Mouse (Mus musculus) E14TG2a.4 (cell line): ENCODE results near the gene Gm3336.
A peak's percentile ranks its signal among the peaks of the same experiment; 100 is the strongest.

Source experiments
- H3K27me3 ChIP-seq: 2 replicates; pipeline ENCODE4 v1.6.1; 2014; ENCODE audit warnings: low read length, control low read depth; ENCODE audit not compliant: insufficient read depth
- H3K36me3 ChIP-seq: 2 replicates; pipeline ENCODE4 v1.6.1; 2014; ENCODE audit warnings: low read length, control low read depth; ENCODE audit not compliant: insufficient read depth
- H3K4me1 ChIP-seq: replicated peaks from 2 replicates; pipeline ENCODE4 v1.6.1; 2014; ENCODE audit warnings: low read depth, low read length, control low read depth
- H3K4me3 ChIP-seq: replicated peaks from 2 replicates; pipeline ENCODE4 v1.5.1; 2014; ENCODE audit warnings: mild to moderate bottlenecking, low read length
- H3K9me3 ChIP-seq: 2 replicates; pipeline ENCODE4 v1.6.1; 2014; ENCODE audit warnings: low read length, control low read depth
- CTCF ChIP-seq: conservative IDR thresholded peaks from 2 replicates; pipeline ENCODE4 v1.5.1; 2014; ENCODE audit warnings: low read length
- NANOG ChIP-seq: IDR thresholded peaks from 2 replicates; pipeline ENCODE4 v1.6.1; 2014; ENCODE audit warnings: borderline replicate concordance, low read length, mixed read lengths
- POU5F1 ChIP-seq: IDR thresholded peaks from 2 replicates; pipeline ENCODE4 v1.6.1; 2014; ENCODE audit warnings: low read length, borderline replicate concordance

The Gm3336 gene

GRCm38 (mm10) chr8:70758308-70758615 lies 39.9 kb downstream of the Gm3336 start:
- no peak overlapping the region for H3K4me3 ChIP-seq
- 0 out of 2 replicates have a peak, but pooled peaks cover 4% of the 10 kb centered on the region for H3K27me3 ChIP-seq
- H3K36me3 ChIP-seq, result peaks cover 49% of the 10 kb centered on the region
- no peaks in the 10 kb centered on the region for H3K9me3 ChIP-seq
- H3K4me1 ChIP-seq, result peaks cover 79% of the 10 kb centered on the region
- no peak for TF ChIP-seq CTCF
- TF ChIP-seq NANOG, result no peak
- no peak for TF ChIP-seq POU5F1

- Histone ChIP-seq H3K36me3 (peaks cover 54% of the 10 kb centered on the region), H3K4me1 (peaks cover 77% of the 10 kb centered on the region)
- TF ChIP-seq POU5F1 (no peak), CTCF (no peak), NANOG (no peak)
Observed at GRCm38 (mm10) chr8:70758616-70759561, 40.5 kb downstream of the Gm3336 start.

GRCm38 (mm10) chr8:70760350-70760749 lies 42.0 kb downstream of the Gm3336 start:
- H3K27me3 ChIP-seq, result 0 out of 2 replicates have a peak, but pooled peaks cover 5% of the 10 kb centered on the region

More at GRCm38 (mm10) chr8:70758616-70759561, 40.5 kb downstream of the Gm3336 start:
- Histone ChIP-seq H3K4me3 (peak overlapping the region; percentile 96; the same call in 1 of the 2 replicates), H3K9me3 (no peaks in the 10 kb centered on the region), H3K27me3 (0 out of 2 replicates have a peak, but pooled peaks cover 4% of the 10 kb centered on the region)

GRCm38 (mm10) chr8:70760775-70761406 lies 42.5 kb downstream of the Gm3336 start, which contains the start of gene Mpv17l2:
Gene Mpv17l2 (minus strand): TSS chr8:70760946.
- Histone ChIP-seq H3K9me3 (no peaks in the 10 kb centered on the region), H3K4me1 (peaks cover 82% of the 10 kb centered on the region), H3K27me3 (peaks cover 7% of the 10 kb centered on the region; the same call in 1 of the 2 replicates), H3K4me3 (peak within 1 kb of the TSS; percentile 96), H3K36me3 (peaks cover 65% of the 10 kb centered on the region)
- no peak; the same call in 1 of the 2 replicates for TF ChIP-seq NANOG
- TF ChIP-seq CTCF, result no peak
- no peak for TF ChIP-seq POU5F1

More at GRCm38 (mm10) chr8:70760350-70760749, 42.0 kb downstream of the Gm3336 start:
- Histone ChIP-seq H3K9me3 (no peaks in the 10 kb centered on the region), H3K4me1 (peaks cover 82% of the 10 kb centered on the region), H3K36me3 (peaks cover 65% of the 10 kb centered on the region), H3K4me3 (peak overlapping the region; percentile 96)
- no peak for TF ChIP-seq CTCF
- TF ChIP-seq NANOG, result no peak
- no peak for TF ChIP-seq POU5F1

GRCm38 (mm10) chr8:70762118-70762517 lies 43.8 kb downstream of the Gm3336 start:
- Histone ChIP-seq H3K4me1 (peaks cover 88% of the 10 kb centered on the region), H3K36me3 (peaks cover 55% of the 10 kb centered on the region), H3K27me3 (peaks cover 8% of the 10 kb centered on the region; the same call in 1 of the 2 replicates), H3K9me3 (no peaks in the 10 kb centered on the region), H3K4me3 (peak overlapping the region; percentile 37; the same call in 1 of the 2 replicates)
- TF ChIP-seq CTCF (no peak), NANOG (no peak), POU5F1 (no peak)

- H3K27me3 ChIP-seq, result peaks cover 8% of the 10 kb centered on the region; the same call in 1 of the 2 replicates
- H3K9me3 ChIP-seq, result no peaks in the 10 kb centered on the region
- H3K4me3 ChIP-seq, result no peak overlapping the region
- H3K4me1 ChIP-seq, result peaks cover 90% of the 10 kb centered on the region
- H3K36me3 ChIP-seq, result peaks cover 55% of the 10 kb centered on the region
- TF ChIP-seq NANOG (no peak), CTCF (peak; percentile 94)
Observed at GRCm38 (mm10) chr8:70763354-70763753, 45.0 kb downstream of the Gm3336 start.

GRCm38 (mm10) chr8:70764026-70764425 lies 45.7 kb downstream of the Gm3336 start:
- H3K9me3 ChIP-seq, result no peaks in the 10 kb centered on the region

GRCm38 (mm10) chr8:70764676-70765075 lies 46.3 kb downstream of the Gm3336 start:
- no peaks in the 10 kb centered on the region for H3K9me3 ChIP-seq
- peaks cover 8% of the 10 kb centered on the region; the same call in 1 of the 2 replicates for H3K27me3 ChIP-seq
- TF ChIP-seq CTCF (no peak), POU5F1 (no peak), NANOG (no peak)
- peaks cover 53% of the 10 kb centered on the region for H3K36me3 ChIP-seq
- H3K4me3 ChIP-seq, result peak overlapping the region; percentile 80; the same call in 1 of the 2 replicates
- peaks cover 89% of the 10 kb centered on the region for H3K4me1 ChIP-seq

More at GRCm38 (mm10) chr8:70764026-70764425, 45.7 kb downstream of the Gm3336 start:
- H3K4me3 ChIP-seq, result peak overlapping the region; percentile 80; the same call in 1 of the 2 replicates
- TF ChIP-seq POU5F1, result no peak
- TF ChIP-seq CTCF, result no peak
- TF ChIP-seq NANOG, result no peak
- H3K27me3 ChIP-seq, result peaks cover 8% of the 10 kb centered on the region; the same call in 1 of the 2 replicates
- peaks cover 90% of the 10 kb centered on the region for H3K4me1 ChIP-seq
- H3K36me3 ChIP-seq, result peaks cover 55% of the 10 kb centered on the region
